Mouse (Mus musculus) midbrain, embryonic 15.5 days (tissue): Measurements from ENCODE around the gene Heatr4. TPM values are rescaled to one million over a fixed set of nuclear protein-coding genes. Genes with fewer than 3 reads are reported as not detected.
"Not testable (repeated sequence)": the region's sequence is repeated elsewhere in the genome, so short reads cannot be mapped to it uniquely, and the experiment has no call there.

ENCODE experiments used
- ATAC-seq: fragments of 200-750 bp; cut with Nextera tagmentation; replicated peaks from 2 replicates; pipeline ENCODE4 v1.8.0; 2017; ENCODE audit warnings: moderate TSS enrichment
- H3K27ac ChIP-seq: fragments of 300-500 bp; sonication (generic); 2 replicates; pipeline ENCODE4 v1.5.1; 2015; ENCODE audit warnings: mild to moderate bottlenecking, inconsistent platforms
- H3K27me3 ChIP-seq: fragments of 300-500 bp; sonication (generic); replicated peaks from 2 replicates; pipeline ENCODE4 v1.6.1; 2015; ENCODE audit warnings: inconsistent platforms
- H3K36me3 ChIP-seq: fragments of 300-500 bp; sonication (generic); replicated peaks from 2 replicates; pipeline ENCODE4 v1.6.1; 2015; ENCODE audit warnings: inconsistent platforms
- H3K4me1 ChIP-seq: fragments of 300-500 bp; sonication (generic); 2 replicates; pipeline ENCODE4 v1.6.1; 2015; ENCODE audit warnings: inconsistent platforms
- H3K4me2 ChIP-seq: fragments of 300-500 bp; sonication (generic); 2 replicates; pipeline ENCODE4 v1.6.1; 2015; ENCODE audit warnings: inconsistent platforms, mild to moderate bottlenecking, moderate library complexity
- H3K4me3 ChIP-seq: fragments of 300-500 bp; sonication (generic); 2 replicates; pipeline ENCODE4 v1.5.1; 2015; ENCODE audit warnings: mild to moderate bottlenecking, inconsistent platforms
- H3K9ac ChIP-seq: fragments of 300-500 bp; sonication (generic); 2 replicates; pipeline ENCODE4 v1.6.1; 2015; ENCODE audit warnings: mild to moderate bottlenecking, inconsistent platforms
- H3K9me3 ChIP-seq: fragments of 300-500 bp; sonication (generic); 2 replicates; pipeline ENCODE4 v1.6.1; 2016; ENCODE audit warnings: inconsistent platforms
- WGBS: fragments of 180-500 bp; shearing (Covaris S2); methylation state at CpG from one replicate; pipeline ENCODE4 v1.1.7; 2015; ENCODE audit warnings: mixed read lengths; 5-methylcytosine and 5-hydroxymethylcytosine counted together
- polyA plus RNA-seq: library from polyadenylated mRNA; unstranded; fragments of >200 nt; fragmentation: Nextera tagmentation; extraction: Ambion mirVana; gene quantifications from 2 replicates; pipeline ENCODE4 v1.2.1, GENCODE M21; 2015

The Heatr4 gene
- polyA plus RNA-seq, 1 experiment from 2014 or later = 0.09 TPM

DNA sequence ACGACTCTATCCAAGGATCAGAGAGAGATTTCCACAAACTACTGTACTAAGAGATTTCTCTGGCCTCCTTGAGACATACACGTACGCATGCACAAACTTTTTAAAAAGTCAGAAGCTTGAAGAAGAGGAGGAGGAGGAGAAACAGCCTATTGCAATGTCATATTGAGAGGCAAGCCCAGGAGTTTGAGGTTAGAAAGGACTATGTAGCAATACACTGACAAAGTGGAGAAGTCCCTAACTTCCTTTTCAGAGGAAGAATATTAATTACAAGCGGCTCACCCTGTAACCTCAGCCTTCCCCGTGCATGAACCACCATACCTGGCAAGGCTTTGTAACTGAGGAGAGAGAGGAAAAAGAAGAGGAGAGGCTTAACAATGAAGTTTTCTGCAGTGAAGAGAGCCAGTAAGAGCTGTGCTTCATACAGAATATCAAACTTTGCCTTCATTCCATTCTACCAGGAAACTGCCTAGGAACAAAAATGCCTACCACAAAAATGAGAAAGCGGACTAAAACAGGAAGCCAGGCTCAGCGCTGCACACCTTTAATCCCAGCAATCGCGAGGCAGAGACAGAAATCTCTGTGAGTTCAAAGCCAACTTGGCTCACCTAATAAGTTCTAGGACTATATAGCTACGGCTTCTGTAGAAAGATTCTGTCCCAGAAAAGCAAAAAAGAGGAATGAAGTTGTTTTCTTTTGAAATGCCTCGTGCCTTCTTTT lies 34.7 kb downstream of the Heatr4 start:
- H3K27ac ChIP-seq = no peak overlapping the region
- WGBS = 30% methylated on average over 11 of the region's 11 CpGs
- H3K9ac ChIP-seq = no peak overlapping the region
- H3K36me3 ChIP-seq = 0 out of 2 replicates have a peak, but pooled peaks cover 3% of the 10 kb centered on the region
- H3K4me1 ChIP-seq = peaks cover 35% of the 10 kb centered on the region
- H3K4me2 ChIP-seq = peak overlapping the region; percentile 79
- H3K27me3 ChIP-seq = no peaks in the 10 kb centered on the region
- no peaks in the 10 kb centered on the region for H3K9me3 ChIP-seq
- H3K4me3 ChIP-seq = peak overlapping the region; percentile 81
- no peak for ATAC-seq

DNA sequence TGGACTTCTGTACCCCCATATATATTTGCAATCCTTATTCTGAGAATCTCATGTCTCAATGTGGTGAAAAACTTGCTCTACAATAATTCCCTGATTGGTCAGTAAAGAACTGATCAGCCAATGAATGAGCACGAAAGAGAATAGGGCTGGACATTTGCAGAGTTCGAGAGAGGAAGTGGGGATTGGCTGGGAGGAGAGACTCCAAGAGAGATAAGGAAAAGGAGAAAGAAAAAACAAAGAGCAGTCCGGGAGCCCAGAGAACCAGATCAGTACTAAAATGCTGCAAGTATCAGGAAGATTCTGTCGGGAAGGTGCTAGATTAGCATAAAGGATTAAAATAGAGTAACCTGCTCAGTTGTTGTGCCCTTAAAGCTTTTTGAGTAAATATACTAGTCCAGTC lies 35.6 kb downstream of the Heatr4 start:
- Histone ChIP-seq H3K27me3 (no peaks in the 10 kb centered on the region), H3K27ac (no peak overlapping the region), H3K9ac (no peak overlapping the region), H3K4me1 (peaks cover 33% of the 10 kb centered on the region), H3K4me3 (no peak overlapping the region), H3K9me3 (no peaks in the 10 kb centered on the region), H3K4me2 (no peak overlapping the region), H3K36me3 (0 out of 2 replicates have a peak, but pooled peaks cover 3% of the 10 kb centered on the region)
- WGBS = 86% methylated on average over 4 of the region's 4 CpGs
- ATAC-seq = no peak

DNA sequence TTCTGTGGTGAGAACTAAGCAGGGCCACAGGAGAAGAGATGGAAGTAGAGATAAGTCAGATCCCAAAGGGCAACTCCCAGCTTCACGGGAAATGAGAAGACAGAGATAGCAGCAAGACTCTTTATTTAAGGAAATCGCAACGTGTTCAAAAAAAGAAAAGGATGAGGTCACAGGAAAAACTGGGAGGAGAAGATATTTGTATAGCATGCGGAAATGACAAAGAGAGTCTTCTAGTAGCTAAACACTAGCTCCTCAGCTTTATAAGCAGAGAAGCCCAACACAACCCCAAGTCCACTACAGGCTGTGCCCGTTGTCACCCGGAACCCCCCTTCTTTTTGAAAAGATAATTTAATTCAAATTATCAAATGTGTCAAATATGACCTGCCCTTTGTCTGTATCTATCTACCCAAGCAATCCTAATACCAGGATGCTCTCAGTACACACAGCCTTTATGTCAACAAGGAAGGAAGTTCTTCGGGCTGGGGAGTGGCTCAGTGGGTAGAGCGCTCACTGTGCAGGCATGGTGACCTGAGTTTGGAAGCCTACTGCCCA lies 37.3 kb downstream of the Heatr4 start:
- H3K9ac ChIP-seq = no peak overlapping the region
- no peaks in the 10 kb centered on the region for H3K9me3 ChIP-seq
- no peak overlapping the region for H3K4me3 ChIP-seq
- no peak for ATAC-seq
- H3K27ac ChIP-seq = no peak overlapping the region
- no peak overlapping the region for H3K4me2 ChIP-seq
- 89% methylated on average over 8 of the region's 8 CpGs for WGBS
- H3K4me1 ChIP-seq = peaks cover 18% of the 10 kb centered on the region
- no peaks in the 10 kb centered on the region for H3K27me3 ChIP-seq
- H3K36me3 ChIP-seq = no peaks in the 10 kb centered on the region

DNA sequence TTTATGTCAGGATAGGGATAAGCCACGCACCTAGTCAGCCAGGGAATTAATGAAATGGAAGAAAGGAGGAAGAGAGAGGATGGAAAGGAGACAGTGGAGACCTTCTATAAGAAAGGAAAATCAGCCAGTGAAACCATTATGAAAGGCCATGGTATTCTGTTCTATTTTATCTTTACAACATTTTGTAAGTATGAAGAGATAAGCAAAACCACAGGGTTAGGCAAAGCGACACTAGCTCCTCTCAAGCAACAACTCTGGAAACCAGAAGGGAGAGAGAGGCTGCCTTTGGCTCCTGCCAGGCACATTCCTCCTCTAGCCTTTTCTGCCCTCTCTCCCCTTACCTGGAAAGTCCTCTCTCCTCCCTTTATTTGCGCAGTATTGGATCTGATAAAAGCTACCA lies 42.7 kb downstream of the Heatr4 start:
- Histone ChIP-seq H3K27me3 (no peaks in the 10 kb centered on the region), H3K9ac (no peak overlapping the region), H3K4me2 (no peak overlapping the region), H3K4me1 (no peaks in the 10 kb centered on the region), H3K9me3 (no peaks in the 10 kb centered on the region), H3K36me3 (no peaks in the 10 kb centered on the region), H3K27ac (no peak overlapping the region), H3K4me3 (no peak overlapping the region)
- ATAC-seq = no peak
- WGBS = 72% methylated on average over 3 of the region's 3 CpGs

DNA sequence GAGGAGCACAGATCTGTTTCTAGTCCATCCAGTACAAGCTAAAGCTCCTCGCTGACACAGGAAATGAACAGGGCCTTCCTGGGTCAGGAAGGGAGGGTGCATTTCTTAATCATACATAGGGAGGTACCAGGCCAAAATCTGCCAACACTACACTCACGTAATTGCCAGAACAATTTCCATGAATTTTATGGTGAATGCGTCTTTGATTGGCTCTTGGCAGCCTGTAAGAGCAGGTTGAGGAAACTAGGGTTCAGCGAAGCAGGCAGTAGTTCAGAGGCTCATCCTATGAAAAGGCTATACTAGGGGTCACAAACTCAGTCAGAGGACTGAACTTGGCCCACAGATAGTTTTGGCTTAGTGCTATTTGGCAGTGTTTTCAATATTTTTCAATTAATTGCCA lies 44.6 kb downstream of the Heatr4 start:
- Histone ChIP-seq H3K27me3 (no peaks in the 10 kb centered on the region), H3K27ac (no peak overlapping the region), H3K4me1 (no peaks in the 10 kb centered on the region), H3K4me2 (no peak overlapping the region), H3K9ac (no peak overlapping the region), H3K9me3 (no peaks in the 10 kb centered on the region), H3K4me3 (no peak overlapping the region), H3K36me3 (no peaks in the 10 kb centered on the region)
- WGBS = 53% methylated on average over 4 of the region's 4 CpGs
- ATAC-seq = no peak

DNA sequence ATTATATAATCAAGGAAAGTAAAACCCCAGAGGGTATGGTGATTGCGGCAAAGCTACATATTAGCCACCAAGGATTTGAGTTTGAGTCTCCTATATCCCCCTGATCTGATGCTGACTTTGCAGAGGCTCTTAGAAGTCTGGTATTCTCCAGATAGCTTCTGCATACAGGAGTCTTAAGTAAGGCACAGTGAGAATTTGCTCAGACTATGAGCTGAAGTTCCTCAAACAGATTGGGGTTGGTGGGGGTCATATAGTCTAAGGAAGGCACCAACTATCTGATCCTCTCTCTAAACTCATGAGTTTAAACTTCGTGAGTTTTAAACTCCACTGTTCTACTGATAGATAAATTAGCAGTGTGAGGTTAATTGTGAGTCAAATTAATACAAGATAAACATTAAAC lies 45.3 kb downstream of the Heatr4 start:
- Histone ChIP-seq H3K4me3 (no peak overlapping the region), H3K4me2 (no peak overlapping the region), H3K27ac (no peak overlapping the region), H3K27me3 (no peaks in the 10 kb centered on the region), H3K4me1 (no peaks in the 10 kb centered on the region), H3K9ac (no peak overlapping the region), H3K9me3 (no peaks in the 10 kb centered on the region), H3K36me3 (no peaks in the 10 kb centered on the region)
- ATAC-seq = no peak
- 69% methylated on average over 2 of the region's 2 CpGs for WGBS

DNA sequence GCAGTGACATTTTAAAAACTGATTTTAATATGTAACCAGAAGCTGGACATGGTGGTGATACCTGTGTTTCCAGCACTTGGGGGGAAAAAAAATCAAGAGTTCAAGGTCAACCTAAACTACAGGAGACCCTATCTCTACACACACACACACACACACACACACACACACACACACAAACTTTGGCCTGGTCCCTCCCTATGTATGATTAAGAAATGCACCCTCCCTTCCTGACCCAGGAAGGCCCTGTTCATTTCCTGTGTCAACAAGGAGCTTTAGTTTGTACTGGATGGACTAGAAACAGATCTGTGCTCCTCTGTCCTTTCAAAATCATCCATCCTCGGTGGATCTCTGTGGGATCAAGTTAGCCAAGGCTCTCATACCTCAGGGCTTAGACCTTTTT lies 46.1 kb downstream of the Heatr4 start:
- not testable (repeated sequence) for H3K9me3 ChIP-seq, H3K27ac ChIP-seq, H3K27me3 ChIP-seq, H3K36me3 ChIP-seq, H3K9ac ChIP-seq, H3K4me2 ChIP-seq, H3K4me1 ChIP-seq, ATAC-seq, H3K4me3 ChIP-seq
- 42% methylated on average over 1 of the region's 1 CpGs for WGBS

DNA sequence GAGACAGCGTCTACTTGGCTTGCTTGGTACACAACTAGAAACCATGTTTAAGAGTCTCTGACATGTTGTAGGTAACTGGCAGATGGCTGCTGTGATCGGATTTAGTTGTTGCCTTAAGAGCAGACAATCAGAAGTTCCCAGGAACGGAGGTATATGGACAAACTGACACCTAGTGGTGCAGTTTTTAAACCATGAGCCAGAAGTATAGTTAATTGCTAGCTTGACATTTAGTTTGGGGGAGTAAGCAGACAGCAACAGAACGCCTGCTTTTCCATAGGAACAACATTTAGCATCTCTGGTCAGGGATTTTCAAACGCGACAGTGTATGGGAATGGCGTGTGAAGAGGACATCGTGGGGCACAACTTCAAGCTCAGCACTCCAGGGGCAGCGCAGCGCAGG lies 47.1 kb downstream of the Heatr4 start:
- Histone ChIP-seq H3K4me2 (no peak overlapping the region), H3K4me3 (no peak overlapping the region), H3K9ac (no peak overlapping the region), H3K36me3 (no peaks in the 10 kb centered on the region), H3K4me1 (0 out of 2 replicates have a peak, but pooled peaks cover 3% of the 10 kb centered on the region), H3K27ac (no peak overlapping the region), H3K27me3 (no peaks in the 10 kb centered on the region), H3K9me3 (no peaks in the 10 kb centered on the region)
- WGBS = 74% methylated on average over 10 of the region's 10 CpGs
- ATAC-seq = no peak

DNA sequence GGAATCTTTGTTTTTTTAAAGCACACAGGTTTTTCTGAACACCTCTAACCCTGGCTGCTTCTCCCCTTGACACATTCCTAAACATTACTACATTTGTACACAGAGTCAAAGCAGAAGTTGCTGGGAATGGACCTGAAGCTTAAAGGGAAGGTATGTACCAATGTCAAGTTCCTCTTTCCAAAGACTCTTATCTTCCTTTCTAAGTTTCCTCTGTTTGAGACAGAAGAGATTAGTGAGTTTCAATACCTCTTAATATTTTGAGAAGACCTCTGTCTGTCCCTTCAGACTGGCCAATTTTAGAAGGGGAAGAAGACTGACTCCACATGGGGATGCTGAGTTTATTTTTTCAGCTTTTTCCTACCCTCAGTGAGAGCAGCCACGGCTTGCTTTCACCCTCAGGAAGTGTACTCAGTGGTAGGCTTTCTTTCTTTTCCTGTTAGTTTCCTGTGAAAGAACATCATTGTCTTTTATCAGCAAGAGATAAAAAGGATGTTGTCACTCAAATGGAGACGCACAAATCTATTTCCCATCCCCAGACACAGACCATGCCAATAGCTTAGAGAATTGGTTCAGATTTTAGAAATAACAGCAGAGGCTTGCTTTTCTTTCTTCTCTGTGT lies 55.4 kb downstream of the Heatr4 start:
- Histone ChIP-seq H3K9me3 (no peaks in the 10 kb centered on the region), H3K4me2 (no peak overlapping the region), H3K27me3 (no peaks in the 10 kb centered on the region), H3K27ac (no peak overlapping the region), H3K9ac (no peak overlapping the region), H3K4me3 (no peak overlapping the region), H3K4me1 (0 out of 2 replicates have a peak, but pooled peaks cover 3% of the 10 kb centered on the region), H3K36me3 (no peaks in the 10 kb centered on the region)
- WGBS = 39% methylated on average over 2 of the region's 2 CpGs
- no peak for ATAC-seq

DNA sequence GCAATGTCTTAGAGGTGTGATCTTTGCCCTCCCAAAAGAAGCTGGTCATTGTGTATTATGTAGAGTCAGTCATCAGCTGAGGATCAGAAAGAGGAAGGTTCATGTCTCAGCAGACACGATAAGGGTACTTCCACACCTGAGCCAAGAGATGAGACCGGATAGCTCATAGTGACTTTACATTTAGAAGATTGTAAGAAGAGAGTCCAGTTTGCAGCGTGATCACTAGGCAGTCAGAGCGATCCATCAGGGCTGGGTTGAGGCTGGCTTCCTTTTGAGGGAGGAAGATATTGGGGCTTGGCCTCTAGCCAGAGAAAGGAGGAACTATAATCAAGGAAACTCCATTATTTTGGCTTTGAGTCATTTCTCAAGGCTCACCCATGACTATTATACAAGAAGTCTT lies 56.9 kb downstream of the Heatr4 start:
- no peaks in the 10 kb centered on the region for H3K36me3 ChIP-seq
- WGBS = 86% methylated on average over 4 of the region's 4 CpGs

DNA sequence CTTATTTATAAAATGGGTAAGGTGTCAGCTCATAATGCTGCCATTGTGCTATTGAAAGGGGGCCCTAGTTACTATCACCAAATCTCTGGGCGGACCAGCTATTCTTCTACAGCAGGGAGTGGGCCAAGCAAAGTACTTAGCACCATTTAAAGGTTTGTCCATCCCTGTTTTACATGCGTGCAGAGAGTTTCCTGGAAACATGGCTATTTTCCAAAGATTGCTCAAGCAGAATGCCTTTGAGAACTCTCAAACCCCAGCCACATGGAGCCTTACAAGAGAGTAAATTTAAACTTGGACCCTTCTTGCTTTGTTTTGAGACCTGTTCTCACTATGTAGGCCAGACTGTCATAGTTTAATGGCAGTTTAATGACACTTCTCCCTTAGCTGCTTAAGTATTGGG lies 58.6 kb downstream of the Heatr4 start:
- WGBS = 83% methylated on average over 2 of the region's 2 CpGs
- Histone ChIP-seq H3K4me1 (peaks cover 7% of the 10 kb centered on the region; the same call in 1 of the 2 replicates), H3K36me3 (no peaks in the 10 kb centered on the region), H3K27ac (no peak overlapping the region), H3K9me3 (no peaks in the 10 kb centered on the region), H3K27me3 (no peaks in the 10 kb centered on the region), H3K4me3 (no peak overlapping the region), H3K4me2 (no peak overlapping the region), H3K9ac (no peak overlapping the region)
- no peak for ATAC-seq

More for the DNA sequence above, 56.9 kb downstream of the Heatr4 start:
- Histone ChIP-seq H3K9ac (no peak overlapping the region), H3K9me3 (no peaks in the 10 kb centered on the region), H3K27me3 (no peaks in the 10 kb centered on the region), H3K27ac (no peak overlapping the region), H3K4me3 (no peak overlapping the region), H3K4me2 (no peak overlapping the region), H3K4me1 (peaks cover 4% of the 10 kb centered on the region; the same call in 1 of the 2 replicates)
- no peak for ATAC-seq

DNA sequence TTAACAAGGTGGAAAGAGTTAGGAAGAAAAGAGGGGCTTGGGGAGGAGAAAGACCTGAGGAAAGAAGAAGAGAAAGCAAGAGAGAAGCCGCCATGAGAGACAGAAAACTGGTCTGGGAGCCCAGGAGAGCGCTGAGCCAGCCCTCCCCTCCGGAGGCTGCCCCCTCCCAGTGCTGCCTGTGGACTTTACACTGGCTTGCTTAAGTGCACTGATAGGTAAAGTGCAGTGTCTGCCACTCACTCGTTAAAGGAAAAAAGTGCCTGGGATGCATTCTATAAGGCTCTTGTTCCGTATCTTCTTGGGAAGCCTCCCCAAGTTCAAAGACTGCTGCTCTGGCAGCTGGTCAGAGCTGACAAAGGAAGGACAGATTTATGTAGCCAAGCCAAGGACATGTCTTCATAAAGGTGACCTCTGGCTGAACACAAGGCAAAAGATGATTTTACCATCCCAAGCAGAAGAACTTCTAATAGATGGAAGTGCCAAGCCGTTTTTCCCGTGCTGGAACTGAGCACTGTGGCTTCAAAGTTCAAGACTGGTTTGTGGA lies 59.4 kb downstream of the Heatr4 start:
- Histone ChIP-seq H3K9me3 (no peaks in the 10 kb centered on the region), H3K36me3 (no peaks in the 10 kb centered on the region), H3K27me3 (no peaks in the 10 kb centered on the region), H3K4me2 (no peak overlapping the region), H3K9ac (no peak overlapping the region), H3K4me3 (no peak overlapping the region), H3K4me1 (peaks cover 13% of the 10 kb centered on the region), H3K27ac (no peak overlapping the region)
- no peak for ATAC-seq
- WGBS = 66% methylated on average over 7 of the region's 7 CpGs
